Mouse (Mus musculus) kidney, adult 2 months (tissue): ENCODE measurements around the gene Wdr24.

Source experiments
- CTCF ChIP-seq: fragments of 200-500 bp; conservative IDR thresholded peaks from 2 replicates; pipeline ENCODE4 v1.5.1; 2011; ENCODE audit warnings: low read depth, mild to moderate bottlenecking, control low read depth, low read length, moderate library complexity, mixed read lengths; ENCODE audit not compliant: insufficient read depth, insufficient read length
- POLR2A ChIP-seq: fragments of 200-500 bp; IDR thresholded peaks from one replicate; pipeline ENCODE4 v1.6.1; 2011; ENCODE audit warnings: low read depth, low read length, control low read depth

DNA sequence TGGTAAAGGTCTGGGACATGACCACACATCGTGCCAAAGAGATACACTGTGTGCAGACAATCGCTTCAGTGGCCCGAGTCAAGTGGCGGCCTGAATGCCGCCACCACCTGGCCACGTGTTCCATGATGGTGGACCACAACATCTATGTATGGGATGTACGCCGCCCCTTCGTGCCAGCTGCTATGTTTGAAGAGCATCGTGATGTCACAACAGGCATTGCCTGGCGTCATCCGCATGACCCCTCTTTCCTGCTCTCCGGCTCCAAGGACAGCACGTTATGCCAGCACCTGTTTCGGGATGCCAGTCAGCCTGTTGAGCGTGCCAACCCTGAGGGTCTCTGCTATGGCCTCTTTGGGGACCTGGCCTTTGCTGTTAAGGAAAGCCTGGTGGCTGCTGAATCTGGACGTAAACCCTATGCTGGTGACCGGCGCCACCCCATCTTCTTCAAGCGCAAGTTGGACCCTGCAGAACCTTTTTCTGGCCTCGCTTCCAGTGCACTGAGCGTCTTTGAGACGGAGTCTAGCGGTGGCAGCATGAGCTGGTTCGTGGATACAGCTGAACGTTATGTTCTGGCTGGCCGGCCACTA lies 2.6 kb downstream of the Wdr24 start:
- TF ChIP-seq CTCF, result no peak
- TF ChIP-seq POLR2A, result no peak
